Mouse (Mus musculus): ENCODE results near the gene Cdkn2b. TPM values are rescaled to one million over a fixed set of nuclear protein-coding genes. Genes with fewer than 3 reads are reported as not detected.
A peak's percentile ranks its signal among the peaks of the same experiment; 100 is the strongest.

Gene Cdkn2b
- polyA plus RNA-seq (2016; fragmentation: Nextera tagmentation; extraction: Ambion mirVana) = 0.88 and 1.2 TPM in 2 replicates

DNA sequence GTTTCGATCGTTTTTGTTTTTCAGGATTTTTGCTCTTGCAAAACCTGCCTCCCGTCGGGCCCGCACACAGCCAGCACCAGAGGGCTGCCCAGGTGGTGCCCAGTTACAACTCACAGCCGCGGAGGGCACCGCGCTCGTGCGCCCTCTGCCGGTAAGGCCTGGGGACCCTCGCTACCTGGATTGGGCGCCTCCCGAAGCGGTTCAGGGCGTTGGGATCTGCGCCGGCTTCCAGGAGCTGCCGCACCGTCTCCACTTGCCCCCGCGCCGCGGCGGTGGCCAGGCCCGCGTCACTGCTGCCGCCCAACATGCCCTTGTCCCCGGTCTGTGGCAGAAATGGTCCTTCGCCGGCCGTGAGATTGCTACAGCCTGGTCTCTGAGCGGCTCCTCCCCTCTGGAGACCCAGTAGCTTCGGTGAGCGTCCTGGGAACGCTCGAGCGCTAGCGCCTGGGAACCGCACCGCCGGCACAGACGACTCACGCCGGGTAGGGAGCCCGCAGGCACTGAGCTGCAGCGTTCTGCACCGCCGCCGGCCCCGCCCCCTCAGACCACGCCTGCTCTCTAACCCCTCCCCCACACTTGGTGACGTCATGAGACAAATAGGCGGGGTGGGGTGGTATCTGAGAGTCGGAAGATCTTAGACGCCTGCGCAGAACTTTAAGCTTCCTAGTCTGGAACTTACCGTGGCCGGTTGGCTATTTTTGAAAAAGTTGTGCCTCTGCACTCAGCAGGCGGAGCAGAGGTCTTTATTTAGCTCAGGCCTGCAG lies at the start of gene Cdkn2b:
Gene Cdkn2b, minus strand, starts transcription at position 549 of the 764 bp plus-strand sequence.
- Histone ChIP-seq H3K27ac (replicated peaks) (no peak within 1 kb of the TSS), H3K27me3 (replicated peaks; ENCODE audit: low read depth, poor library complexity, severe bottlenecking) (peaks cover 81% of the 10 kb centered on the region), H3K9me3 (no peaks in the 10 kb centered on the region), H3K4me3 (peak within 1 kb of the TSS; percentile 64), H3K36me3 (replicated peaks) (no peaks in the 10 kb centered on the region), H3K4me1 (peaks cover 11% of the 10 kb centered on the region)
- under 1% methylated on average over 61 of the region's 61 CpGs for WGBS
- peak; percentile 92 for DNase-seq (ENCODE audit: low spot score)

GRCm38 (mm10) chr4:89360349-89360748 lies 49.5 kb upstream of the Cdkn2b start:
- H3K36me3 ChIP-seq (replicated peaks) = no peaks in the 10 kb centered on the region
- H3K4me3 ChIP-seq = no peak overlapping the region
- WGBS = 71% methylated on average over 3 of the region's 3 CpGs
- H3K27me3 ChIP-seq (replicated peaks; ENCODE audit: low read depth, poor library complexity, severe bottlenecking) = no peaks in the 10 kb centered on the region
- no peaks in the 10 kb centered on the region for H3K4me1 ChIP-seq
- DNase-seq (ENCODE audit: low spot score) = no peak
- no peaks in the 10 kb centered on the region for H3K9me3 ChIP-seq
- no peak overlapping the region for H3K27ac ChIP-seq (replicated peaks)

GRCm38 (mm10) chr4:89359506-89359905 lies 48.7 kb upstream of the Cdkn2b start:
- H3K4me1 ChIP-seq = no peaks in the 10 kb centered on the region
- 93% methylated on average over 6 of the region's 6 CpGs for WGBS
- no peak overlapping the region for H3K27ac ChIP-seq (replicated peaks)
- H3K27me3 ChIP-seq (replicated peaks; ENCODE audit: low read depth, poor library complexity, severe bottlenecking) = no peaks in the 10 kb centered on the region
- no peaks in the 10 kb centered on the region for H3K36me3 ChIP-seq (replicated peaks)
- no peak for DNase-seq (ENCODE audit: low spot score)
- H3K4me3 ChIP-seq = no peak overlapping the region
- H3K9me3 ChIP-seq = no peaks in the 10 kb centered on the region

DNA sequence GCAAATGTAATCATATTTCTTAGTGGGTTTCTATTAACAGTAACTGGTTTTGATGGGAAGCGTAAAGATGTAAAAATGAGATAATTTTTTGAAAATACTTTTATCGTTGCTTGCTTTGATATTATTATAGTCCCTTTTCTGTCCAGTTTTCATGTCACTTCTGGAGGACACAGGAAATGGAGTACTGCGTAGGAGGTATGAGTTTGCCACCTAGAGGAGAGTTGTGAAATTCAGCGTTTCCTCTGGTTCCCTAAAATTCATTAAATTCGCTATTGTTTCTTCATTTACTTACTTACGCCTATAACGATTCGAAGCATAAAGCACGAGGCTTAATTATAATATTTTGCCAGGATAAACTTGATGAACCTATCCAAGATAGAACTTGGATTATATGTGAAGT lies 43.1 kb upstream of the Cdkn2b start:
- WGBS = 56% methylated on average over 9 of the region's 9 CpGs
- Histone ChIP-seq H3K36me3 (replicated peaks) (no peaks in the 10 kb centered on the region), H3K4me3 (no peak overlapping the region), H3K9me3 (no peaks in the 10 kb centered on the region), H3K4me1 (peaks cover 3% of the 10 kb centered on the region), H3K27ac (replicated peaks) (no peak overlapping the region), H3K27me3 (replicated peaks; ENCODE audit: low read depth, poor library complexity, severe bottlenecking) (no peaks in the 10 kb centered on the region)
- no peak for DNase-seq (ENCODE audit: low spot score)

- Histone ChIP-seq H3K9me3 (no peaks in the 10 kb centered on the region), H3K27me3 (replicated peaks; ENCODE audit: low read depth, poor library complexity, severe bottlenecking) (no peaks in the 10 kb centered on the region), H3K36me3 (replicated peaks) (no peaks in the 10 kb centered on the region), H3K27ac (replicated peaks) (no peak overlapping the region), H3K4me1 (peaks cover 3% of the 10 kb centered on the region), H3K4me3 (no peak overlapping the region)
- DNase-seq (ENCODE audit: low spot score) = no peak
- 92% methylated on average over 3 of the region's 3 CpGs for WGBS
Observed at GRCm38 (mm10) chr4:89353071-89353582, 42.3 kb upstream of the Cdkn2b start.

DNA sequence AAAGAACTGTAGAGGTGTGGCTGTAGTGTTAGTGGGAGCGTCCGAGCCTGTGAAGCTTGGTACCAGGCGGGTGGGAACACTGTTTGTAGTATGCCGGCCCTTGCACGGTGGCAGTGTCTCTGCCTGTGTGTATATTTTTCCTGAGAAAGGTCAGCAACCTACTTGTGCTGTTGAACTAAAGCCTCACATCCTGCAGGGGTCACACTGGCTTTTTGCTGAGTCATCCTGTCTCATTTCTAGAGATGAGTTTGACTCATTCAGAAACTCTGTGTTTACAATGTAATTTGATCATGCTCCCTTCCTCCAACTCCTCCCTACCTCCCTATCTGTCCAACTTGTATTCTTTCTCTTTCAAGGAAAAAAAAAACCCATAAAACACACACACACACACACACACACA lies 40.6 kb upstream of the Cdkn2b start:
- no peak overlapping the region for H3K27ac ChIP-seq (replicated peaks)
- peak; percentile 19 for DNase-seq (ENCODE audit: low spot score)
- WGBS = 45% methylated on average over 5 of the region's 5 CpGs
- no peak overlapping the region for H3K4me3 ChIP-seq
- H3K36me3 ChIP-seq (replicated peaks) = no peaks in the 10 kb centered on the region
- no peaks in the 10 kb centered on the region for H3K9me3 ChIP-seq
- H3K4me1 ChIP-seq = peaks cover 3% of the 10 kb centered on the region
- H3K27me3 ChIP-seq (replicated peaks; ENCODE audit: low read depth, poor library complexity, severe bottlenecking) = no peaks in the 10 kb centered on the region

DNA sequence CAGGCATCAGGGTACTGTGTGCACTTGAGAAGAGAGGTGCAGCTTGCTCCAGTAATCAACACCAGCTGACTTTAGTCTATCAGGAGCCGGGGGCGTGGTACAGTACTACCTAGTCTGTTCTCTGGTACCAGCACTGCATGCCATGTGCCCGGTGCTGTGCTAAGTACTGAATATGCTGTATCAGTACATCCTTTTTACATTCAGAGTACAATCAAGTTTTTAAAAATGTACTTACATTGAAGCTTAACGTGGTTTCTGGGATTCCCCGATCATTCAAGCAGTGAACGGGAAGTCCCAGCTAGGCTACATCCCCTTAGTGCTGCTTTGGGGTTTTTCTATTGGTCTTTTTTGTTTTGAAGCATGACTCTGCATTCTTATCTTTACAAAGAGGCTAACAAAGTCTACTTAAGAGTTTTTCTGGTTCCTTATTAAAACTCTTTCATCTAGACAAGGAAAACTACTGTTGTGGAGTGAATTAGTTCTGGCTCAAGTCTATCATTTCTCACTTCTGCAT lies 40.2 kb upstream of the Cdkn2b start:
- no peaks in the 10 kb centered on the region for H3K27me3 ChIP-seq (replicated peaks; ENCODE audit: low read depth, poor library complexity, severe bottlenecking)
- WGBS = 76% methylated on average over 6 of the region's 6 CpGs
- no peaks in the 10 kb centered on the region for H3K36me3 ChIP-seq (replicated peaks)
- no peak for DNase-seq (ENCODE audit: low spot score)
- H3K4me1 ChIP-seq = peaks cover 3% of the 10 kb centered on the region
- H3K27ac ChIP-seq (replicated peaks) = no peak overlapping the region
- no peaks in the 10 kb centered on the region for H3K9me3 ChIP-seq
- H3K4me3 ChIP-seq = no peak overlapping the region

DNA sequence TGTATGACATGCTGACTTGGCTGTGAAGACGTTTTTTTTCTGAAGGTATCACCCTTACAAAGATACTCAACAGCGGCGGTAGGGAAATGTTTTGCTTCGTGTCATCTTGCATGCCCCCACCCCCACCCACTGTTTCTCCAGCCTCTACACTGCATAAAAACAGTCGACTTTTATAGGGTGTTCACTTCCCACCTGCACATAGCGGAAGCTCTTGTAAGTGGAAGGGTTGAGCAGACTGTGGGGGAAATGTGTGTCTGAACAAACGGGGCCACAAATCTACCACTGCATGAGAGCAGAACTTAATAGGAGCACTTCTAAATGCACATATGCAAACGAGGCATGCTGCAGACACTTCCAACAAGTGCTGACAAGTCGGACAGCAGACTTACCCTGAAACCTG lies 39.6 kb upstream of the Cdkn2b start:
- no peaks in the 10 kb centered on the region for H3K36me3 ChIP-seq (replicated peaks)
- WGBS = 65% methylated on average over 9 of the region's 9 CpGs
- H3K9me3 ChIP-seq = no peaks in the 10 kb centered on the region
- peaks cover 3% of the 10 kb centered on the region for H3K4me1 ChIP-seq
- no peak for DNase-seq (ENCODE audit: low spot score)
- H3K27ac ChIP-seq (replicated peaks) = no peak overlapping the region
- H3K4me3 ChIP-seq = no peak overlapping the region
- no peaks in the 10 kb centered on the region for H3K27me3 ChIP-seq (replicated peaks; ENCODE audit: low read depth, poor library complexity, severe bottlenecking)

GRCm38 (mm10) chr4:89348842-89349241 lies 38.0 kb upstream of the Cdkn2b start:
- H3K36me3 ChIP-seq (replicated peaks) = no peaks in the 10 kb centered on the region
- no peak overlapping the region for H3K4me3 ChIP-seq
- no peak for DNase-seq (ENCODE audit: low spot score)
- H3K27me3 ChIP-seq (replicated peaks; ENCODE audit: low read depth, poor library complexity, severe bottlenecking) = no peaks in the 10 kb centered on the region
- H3K27ac ChIP-seq (replicated peaks) = no peak overlapping the region
- no peaks in the 10 kb centered on the region for H3K9me3 ChIP-seq
- WGBS = 65% methylated on average over 5 of the region's 5 CpGs
- peaks cover 3% of the 10 kb centered on the region for H3K4me1 ChIP-seq

GRCm38 (mm10) chr4:89313461-89313860 lies 2.6 kb upstream of the Cdkn2b start:
- peak; percentile 79 for DNase-seq (ENCODE audit: low spot score)

GRCm38 (mm10) chr4:89309996-89310395 lies 843 bp downstream of the Cdkn2b start:
- H3K4me1 ChIP-seq = peaks cover 11% of the 10 kb centered on the region
- no peaks in the 10 kb centered on the region for H3K9me3 ChIP-seq
- H3K27me3 ChIP-seq (replicated peaks; ENCODE audit: low read depth, poor library complexity, severe bottlenecking) = peaks cover 88% of the 10 kb centered on the region
- H3K4me3 ChIP-seq = peak overlapping the region; percentile 64
- no peaks in the 10 kb centered on the region for H3K36me3 ChIP-seq (replicated peaks)
- H3K27ac ChIP-seq (replicated peaks) = no peak overlapping the region
- WGBS = 1% methylated on average over 11 of the region's 11 CpGs
- DNase-seq (ENCODE audit: low spot score) = no peak

More at GRCm38 (mm10) chr4:89313461-89313860, 2.6 kb upstream of the Cdkn2b start:
- Histone ChIP-seq H3K9me3 (no peaks in the 10 kb centered on the region), H3K4me3 (no peak overlapping the region), H3K36me3 (replicated peaks) (no peaks in the 10 kb centered on the region), H3K27ac (replicated peaks) (no peak overlapping the region), H3K27me3 (replicated peaks; ENCODE audit: low read depth, poor library complexity, severe bottlenecking) (peaks cover 53% of the 10 kb centered on the region), H3K4me1 (peaks cover 11% of the 10 kb centered on the region)
- WGBS = 11% methylated on average over 13 of the region's 13 CpGs

DNA sequence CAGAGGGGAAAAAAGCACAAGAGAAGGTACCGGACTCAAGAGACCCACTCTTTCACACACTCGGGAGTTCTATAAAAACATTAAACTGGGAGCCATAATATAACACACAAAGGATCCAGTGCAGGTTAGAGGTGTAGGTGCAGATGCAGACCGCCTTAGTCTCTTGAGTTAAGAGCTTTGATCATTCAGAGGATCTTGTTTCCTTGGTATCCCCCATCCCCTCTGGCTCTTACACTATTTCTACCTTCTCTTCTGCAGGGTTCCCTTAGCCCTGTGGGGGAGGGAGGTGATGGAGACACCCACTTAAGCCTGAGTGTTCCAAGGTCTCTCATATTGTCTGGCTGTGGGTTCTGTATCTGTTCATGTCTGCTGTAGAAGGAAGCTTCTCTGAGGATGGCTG lies 2.8 kb downstream of the Cdkn2b start:
- Histone ChIP-seq H3K27ac (replicated peaks) (no peak overlapping the region), H3K9me3 (no peaks in the 10 kb centered on the region), H3K4me3 (no peak overlapping the region), H3K36me3 (replicated peaks) (no peaks in the 10 kb centered on the region), H3K4me1 (peaks cover 18% of the 10 kb centered on the region), H3K27me3 (replicated peaks; ENCODE audit: low read depth, poor library complexity, severe bottlenecking) (peaks cover 100% of the 10 kb centered on the region)
- WGBS = 14% methylated on average over 3 of the region's 3 CpGs
- DNase-seq (ENCODE audit: low spot score) = no peak

- H3K9me3 ChIP-seq = no peaks in the 10 kb centered on the region
- no peak overlapping the region for H3K4me3 ChIP-seq
- peaks cover 18% of the 10 kb centered on the region for H3K4me1 ChIP-seq
- WGBS = under 1% methylated on average over 25 of the region's 25 CpGs
- no peak overlapping the region for H3K27ac ChIP-seq (replicated peaks)
- H3K36me3 ChIP-seq (replicated peaks) = no peaks in the 10 kb centered on the region
- H3K27me3 ChIP-seq (replicated peaks; ENCODE audit: low read depth, poor library complexity, severe bottlenecking) = peaks cover 100% of the 10 kb centered on the region
- DNase-seq (ENCODE audit: low spot score) = peak; percentile 48
Observed at GRCm38 (mm10) chr4:89306798-89307365, 4.0 kb downstream of the Cdkn2b start.
